Mouse (Mus musculus) B cell, adult 2 months (primary cell): ENCODE measurements around the gene Creg2.
A peak's percentile ranks its signal among the peaks of the same experiment; 100 is the strongest.
"Not testable (repeated sequence)": the region's sequence is repeated elsewhere in the genome, so short reads cannot be mapped to it uniquely, and the experiment has no call there.

Experiments
- DNase-seq, 2 experiments: peaks; one replicate each; pipeline ENCODE4 v3.0.0; 2022

Creg2 gene

GRCm38 (mm10) chr1:39650435-39651240, 636 bp downstream of the Creg2 start:
- DNase-seq: peak; percentile 5 to 9

GRCm38 (mm10) chr1:39649691-39650434, 1.4 kb downstream of the Creg2 start:
- DNase-seq: no peak

DNA sequence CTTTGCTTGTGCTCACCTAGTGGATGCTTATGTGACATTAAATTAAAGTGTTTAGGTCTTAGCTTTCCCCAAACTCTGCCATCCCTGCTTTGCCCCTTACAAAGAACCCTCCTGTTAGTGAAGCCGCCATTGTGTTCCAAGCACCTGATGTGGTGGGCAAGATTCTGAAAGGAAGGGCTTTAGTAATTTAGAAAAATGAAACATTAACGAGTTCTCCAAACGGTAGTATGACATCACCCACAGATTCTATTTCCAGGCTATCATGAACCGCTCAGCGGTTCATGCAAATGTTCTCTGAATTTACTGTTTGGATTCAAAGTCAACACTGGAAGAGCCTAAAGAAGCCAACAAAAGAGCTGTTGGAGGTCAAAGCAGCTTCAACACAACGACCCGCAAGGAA, 2.7 kb downstream of the Creg2 start:
- no peak for DNase-seq

GRCm38 (mm10) chr1:39645905-39646759, 5.1 kb downstream of the Creg2 start:
- DNase-seq: no peak

DNA sequence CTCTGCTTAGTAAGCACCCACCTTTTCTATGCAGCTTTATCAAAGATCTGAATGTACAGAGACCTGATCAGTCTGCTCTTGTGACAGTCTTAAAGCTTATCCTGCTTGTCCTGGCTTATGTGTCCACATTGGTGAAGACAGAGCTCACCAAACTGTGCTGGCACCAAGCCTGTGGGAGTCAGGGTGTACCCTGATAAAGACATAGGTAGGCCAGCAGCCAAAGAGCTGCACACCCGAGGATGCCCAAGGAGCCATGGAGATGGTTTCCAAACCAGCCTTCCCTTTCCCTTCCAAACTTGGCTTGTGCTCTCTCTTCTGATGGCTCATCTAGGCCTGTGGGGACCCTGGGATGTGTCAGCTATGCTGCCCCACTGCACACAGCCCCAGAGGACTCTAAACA, 6.9 kb downstream of the Creg2 start:
- DNase-seq: no peak

GRCm38 (mm10) chr1:39641667-39642066, 9.6 kb downstream of the Creg2 start:
- DNase-seq: no peak

GRCm38 (mm10) chr1:39637139-39637538, 14.1 kb downstream of the Creg2 start:
- no peak for DNase-seq

- no peak for DNase-seq
Measured at GRCm38 (mm10) chr1:39636660-39637059, 14.6 kb downstream of the Creg2 start.

DNA sequence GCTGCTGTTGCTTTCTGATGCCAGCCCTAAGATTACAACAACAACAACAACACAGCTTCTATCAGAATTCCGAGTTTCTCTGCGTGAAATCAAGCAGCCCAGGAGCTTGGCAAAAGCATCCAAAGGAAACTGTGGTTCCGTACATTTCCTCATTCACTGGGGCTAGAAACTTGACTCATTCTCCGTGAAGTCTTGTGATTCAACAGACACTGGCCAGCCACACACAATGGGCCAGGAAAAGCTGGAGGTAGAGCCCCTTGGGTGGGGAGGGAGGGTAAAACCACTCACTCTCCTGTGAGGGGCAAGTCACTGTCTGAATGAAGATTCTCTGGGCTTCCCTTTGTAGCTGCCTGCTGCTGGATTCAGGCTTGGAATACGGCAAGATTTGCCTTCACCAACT, 15.1 kb downstream of the Creg2 start:
- no peak for DNase-seq

DNA sequence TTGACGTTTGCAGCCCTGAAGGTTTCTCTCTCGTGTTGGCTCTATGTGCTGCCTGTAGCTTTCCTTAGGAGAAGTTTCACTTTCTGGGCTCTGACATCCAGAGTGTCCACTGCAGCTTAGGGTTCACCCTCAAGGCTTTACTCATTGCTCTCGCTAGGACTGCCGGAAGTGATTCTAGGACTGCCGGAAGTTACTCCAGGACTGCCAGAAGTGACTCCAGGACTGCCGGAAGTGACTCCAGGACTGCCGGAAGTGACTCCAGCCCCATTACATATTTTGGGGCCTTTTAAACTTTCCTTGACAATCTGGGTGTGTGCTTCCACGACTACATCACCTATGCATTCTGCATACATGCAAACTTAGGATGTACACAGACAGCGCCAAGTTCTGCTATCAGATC, 22.7 kb downstream of the Creg2 start:
- DNase-seq: no peak

GRCm38 (mm10) chr1:39625491-39625890, 25.8 kb downstream of the Creg2 start:
- DNase-seq: no peak

- DNase-seq: no peak
Measured at GRCm38 (mm10) chr1:39623729-39624128, 27.5 kb downstream of the Creg2 start.

DNA sequence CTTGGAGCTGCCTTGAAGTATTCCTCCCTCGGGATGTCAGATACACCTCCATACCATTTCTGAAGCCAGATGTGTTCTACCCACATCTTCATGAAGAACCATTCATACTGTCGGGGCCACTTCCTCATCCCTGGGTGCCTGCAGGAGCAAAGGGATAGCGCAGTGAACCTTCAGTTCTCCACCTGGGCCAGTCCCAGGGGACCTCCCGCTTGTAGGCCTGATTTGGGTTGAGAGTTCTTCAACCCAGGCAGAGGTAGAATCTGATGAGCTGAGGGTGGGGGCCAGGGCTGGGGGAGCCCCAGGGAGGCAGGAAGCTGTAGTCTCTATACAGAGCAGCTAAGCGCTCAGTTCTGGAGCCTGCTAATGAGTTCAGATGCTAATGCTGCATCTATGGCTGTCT, 28.2 kb downstream of the Creg2 start:
- no peak for DNase-seq

- no peak for DNase-seq
Measured at GRCm38 (mm10) chr1:39618524-39618923, 32.8 kb downstream of the Creg2 start.

- DNase-seq: no peak
Measured at GRCm38 (mm10) chr1:39615526-39615925, 35.7 kb downstream of the Creg2 start.

- peak; percentile 58 to 61 for DNase-seq
Measured at GRCm38 (mm10) chr1:39614462-39615279, 36.6 kb downstream of the Creg2 start.

DNA sequence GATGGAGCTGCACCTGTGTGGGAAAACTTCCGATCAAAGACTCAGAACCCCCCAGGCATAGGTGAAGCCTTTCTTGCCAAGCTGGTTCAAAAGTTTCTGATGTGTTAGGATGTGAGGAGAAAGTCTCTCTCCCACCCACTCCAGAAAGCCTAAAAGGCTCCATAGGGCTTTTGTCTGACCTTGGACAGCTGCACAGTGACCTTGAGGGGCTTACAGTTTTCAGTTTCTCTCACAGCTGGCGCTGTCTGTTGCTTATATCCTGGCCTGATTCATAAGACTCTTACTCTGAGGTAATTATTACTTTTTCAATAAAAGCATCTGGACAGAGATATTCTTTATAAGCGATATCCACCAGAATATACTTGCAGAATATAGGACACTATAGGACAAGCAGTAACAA, 38.2 kb downstream of the Creg2 start:
- no peak for DNase-seq

DNA sequence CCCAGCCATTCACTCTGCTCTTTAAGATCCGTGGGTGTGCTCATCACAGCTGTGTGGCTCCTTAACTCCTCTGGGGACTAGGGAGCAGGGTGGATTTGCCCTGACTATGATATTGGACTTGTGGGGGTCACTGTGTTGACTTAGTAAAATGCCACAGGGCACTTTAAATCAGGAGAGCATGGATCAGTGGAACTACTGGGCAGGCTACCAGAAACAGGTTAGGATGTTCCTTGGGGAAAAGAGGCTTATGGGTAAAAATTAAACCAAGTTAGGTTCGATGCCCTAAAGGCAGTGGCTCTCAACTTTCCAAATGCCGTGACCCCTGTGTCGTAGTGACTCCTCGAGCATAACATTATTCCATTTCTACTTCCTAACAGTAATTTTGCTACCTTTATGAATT, 38.8 kb downstream of the Creg2 start:
- no peak for DNase-seq

GRCm38 (mm10) chr1:39608534-39608933, 42.7 kb downstream of the Creg2 start:
- DNase-seq: no peak

DNA sequence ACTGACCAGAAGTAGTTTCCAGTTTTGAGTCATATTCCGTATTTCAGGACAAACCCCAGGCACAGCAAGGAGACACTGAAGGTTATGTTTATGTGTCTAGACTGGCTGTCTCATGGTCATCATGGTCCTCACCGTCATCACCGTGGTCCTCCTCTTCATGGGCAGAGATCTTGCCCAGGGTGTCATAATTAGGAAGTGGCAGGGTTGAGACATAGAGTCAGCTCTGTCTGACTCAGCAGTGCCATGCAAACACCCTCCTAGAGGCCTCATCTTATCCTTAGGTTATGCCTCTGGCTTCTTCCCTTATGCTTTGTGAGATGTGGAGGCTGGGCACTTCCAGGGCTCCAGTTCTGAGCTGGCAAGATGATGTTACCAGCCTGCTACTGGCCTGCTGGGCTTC, 48.8 kb downstream of the Creg2 start:
- no peak for DNase-seq

GRCm38 (mm10) chr1:39598726-39599125, 52.5 kb downstream of the Creg2 start:
- no peak for DNase-seq

GRCm38 (mm10) chr1:39597135-39597534, 54.1 kb downstream of the Creg2 start:
- DNase-seq: not testable (repeated sequence)
